ENCODE assay signal across 40 mouse cellular contexts in genomic region chr2:129679066-129679465, GRCm38 (mm10). TPM values are rescaled to one million over a fixed set of nuclear protein-coding genes. Genes with fewer than 3 reads are reported as not detected.
"Had no signal": no experiment of that assay in that cellular context is flagged by ENCODE, and none has a peak within 500 bp of the region (broad histone marks: within the 10 kb centered on the region; RNA-seq: fewer than 3 reads in every experiment).

No protein-coding gene starts in this region.

- ATAC-seq: liver, embryonic 12.5 days; liver, postnatal 0 days; lung, postnatal 0 days; midbrain, embryonic 13.5 days; midbrain, embryonic 15.5 days; midbrain, embryonic 16.5 days had no signal

- DNase-seq: left cerebral cortex, postnatal 4 days; liver; liver, embryonic 13.5 days; liver, postnatal 0 days; lung, adult 18-20 months; lung, adult 2 months; lung, embryonic 14.5 days; lung, postnatal 10 days; lung, postnatal 14 days; lung, postnatal 36 days; lung, postnatal 4 days; midbrain, embryonic 14.5 days had no signal

- H3K9me3 ChIP-seq: limb, embryonic 10.5 days; limb, embryonic 12.5 days; limb, embryonic 13.5 days; limb, embryonic 15.5 days; liver, embryonic 12.5 days; liver, embryonic 13.5 days; liver, embryonic 15.5 days; lung, embryonic 15.5 days; megakaryocyte, embryonic 14.5 days; midbrain, embryonic 10.5 days; midbrain, embryonic 12.5 days; midbrain, embryonic 13.5 days; midbrain, embryonic 15.5 days; neural tube, embryonic 12.5 days had no signal

- H3K4me3 ChIP-seq: limb, embryonic 10.5 days; limb, embryonic 12.5 days; limb, embryonic 13.5 days; limb, embryonic 15.5 days; liver, embryonic 12.5 days; liver, embryonic 13.5 days; liver, embryonic 15.5 days; lung, embryonic 15.5 days; megakaryocyte, embryonic 14.5 days; midbrain, embryonic 10.5 days; midbrain, embryonic 12.5 days; midbrain, embryonic 13.5 days; midbrain, embryonic 15.5 days; myocyte; neural tube, embryonic 12.5 days had no signal

- H3K4me1 ChIP-seq: limb, embryonic 15.5 days; liver, embryonic 12.5 days; liver, embryonic 13.5 days; liver, embryonic 15.5 days; lung, embryonic 15.5 days; megakaryocyte, embryonic 14.5 days; neural tube, embryonic 12.5 days had no signal

- H3K27ac ChIP-seq: limb, embryonic 10.5 days; limb, embryonic 12.5 days; limb, embryonic 13.5 days; limb, embryonic 15.5 days; liver, embryonic 12.5 days; liver, embryonic 13.5 days; liver, embryonic 14.5 days; liver, embryonic 15.5 days; lung, embryonic 15.5 days; macrophage; midbrain, embryonic 10.5 days; midbrain, embryonic 12.5 days; midbrain, embryonic 13.5 days; midbrain, embryonic 15.5 days; neural tube, embryonic 12.5 days had no signal

- H3K9ac ChIP-seq: limb, embryonic 12.5 days; limb, embryonic 13.5 days; limb, embryonic 15.5 days; liver, embryonic 12.5 days; liver, embryonic 13.5 days; liver, embryonic 14.5 days; liver, embryonic 15.5 days; liver, postnatal 0 days; lung, embryonic 14.5 days; lung, embryonic 15.5 days; midbrain, embryonic 12.5 days; midbrain, embryonic 13.5 days; midbrain, embryonic 15.5 days; neural tube, embryonic 12.5 days had no signal

- H3K36me3 ChIP-seq: limb, embryonic 10.5 days; limb, embryonic 12.5 days; limb, embryonic 13.5 days; limb, embryonic 15.5 days; liver, embryonic 12.5 days; liver, embryonic 13.5 days; liver, embryonic 15.5 days; lung, embryonic 15.5 days; midbrain, embryonic 10.5 days; midbrain, embryonic 12.5 days; midbrain, embryonic 13.5 days; midbrain, embryonic 15.5 days; neural tube, embryonic 12.5 days had no signal

- H3K4me2 ChIP-seq: limb, embryonic 12.5 days; limb, embryonic 13.5 days; limb, embryonic 15.5 days; liver, embryonic 11.5 days; liver, embryonic 12.5 days; liver, embryonic 13.5 days; liver, embryonic 15.5 days; lung, embryonic 14.5 days; lung, embryonic 15.5 days; midbrain, embryonic 11.5 days; midbrain, embryonic 12.5 days; midbrain, embryonic 13.5 days; midbrain, embryonic 15.5 days; neural tube, embryonic 12.5 days had no signal

- H3K27me3 ChIP-seq: limb, embryonic 13.5 days; limb, embryonic 15.5 days; liver, embryonic 13.5 days; lung, embryonic 15.5 days; midbrain, embryonic 15.5 days; neural tube, embryonic 12.5 days had no signal

RNA-seq across cellular contexts. Expression of gene Pdyn, which starts 20.6 kb away (rescaled TPM):
- total RNA-seq: liver, adult 2 months; megakaryocyte progenitor cell, adult 5-6 weeks; megakaryocyte, adult 5-6 weeks; megakaryocyte-erythroid progenitor cell, adult 5-6 weeks; monocyte, adult 5-6 weeks had no signal
- polyA plus RNA-seq: limb, embryonic 10.5 days; limb, embryonic 11.5 days; liver, adult 2 months; liver, embryonic 13.5 days; liver, embryonic 16.5 days; liver, postnatal 0 days; lung, adult 2 months; lung, embryonic 14.5 days; lung, embryonic 16.5 days; lung, postnatal 0 days; macrophage; myocyte had no signal
